27 mouse cellular contexts compared by ENCODE assay signal in the genomic region with DNA sequence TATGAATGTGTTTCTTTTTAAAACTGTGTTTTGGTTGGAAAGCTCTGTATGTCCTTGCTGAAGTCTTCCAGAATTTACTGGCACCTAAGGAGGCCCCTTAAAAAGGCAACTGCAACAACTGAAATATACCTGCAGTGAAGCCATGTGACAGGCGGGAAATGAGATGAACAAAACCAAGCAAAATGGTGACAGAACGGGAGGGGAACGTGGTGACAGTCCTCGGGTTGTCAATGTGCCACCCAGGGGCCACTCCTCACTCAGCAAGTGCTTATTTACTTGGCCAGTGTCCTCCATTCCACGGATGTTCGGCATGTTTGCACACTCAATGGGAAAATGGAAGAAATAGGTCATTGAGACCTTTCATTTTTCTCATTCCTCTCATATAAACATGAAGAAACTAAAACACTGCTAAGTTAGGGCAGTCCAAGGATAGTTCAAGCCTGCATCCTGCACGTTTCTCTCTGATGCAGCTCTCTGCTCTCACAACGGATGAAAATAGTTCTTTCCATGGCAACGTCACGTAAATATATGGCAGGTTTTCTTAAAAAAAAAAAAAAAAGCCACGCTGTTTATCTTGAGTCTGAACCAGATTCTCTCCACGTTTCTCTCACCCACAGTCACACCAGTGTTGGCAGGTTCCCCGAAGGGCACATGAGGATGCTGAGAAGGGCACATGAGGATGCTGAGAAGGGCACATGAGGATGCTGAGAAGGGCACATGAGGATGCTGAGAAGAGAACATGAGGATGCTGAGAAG. TPM values are rescaled to one million over a fixed set of nuclear protein-coding genes. Genes with fewer than 3 reads are reported as not detected.
A peak's percentile ranks its signal among the peaks of the same experiment; 100 is the strongest.
DNase-seq lines count a peak whose midpoint lies in the region; ATAC-seq and TF ChIP-seq lines count a peak whose summit lies in the region.
"Had no signal": no experiment of that assay in that cellular context is flagged by ENCODE, and none has a peak within 500 bp of the region (broad histone marks: within the 10 kb centered on the region; RNA-seq: fewer than 3 reads in every experiment).

No protein-coding gene starts in this region.

- ATAC-seq in lung, postnatal 0 days = peak; percentile 23; the same call in 1 of the 2 replicates
- ATAC-seq: CD4-positive, CD25-positive, alpha-beta regulatory T cell, adult 4 months; forebrain, embryonic 13.5 days; hindbrain, postnatal 0 days; intestine, embryonic 15.5 days; midbrain, embryonic 13.5 days had no signal

- no peak overlapping the region for H3K27ac ChIP-seq in heart, embryonic 10.5 days
- no peak overlapping the region for H3K27ac ChIP-seq in lung, postnatal 0 days (ENCODE audit: low read length)
- H3K27ac ChIP-seq: forebrain, embryonic 13.5 days; hindbrain, embryonic 12.5 days; hindbrain, postnatal 0 days; intestine, embryonic 15.5 days; layer of hippocampus, adult 2 months; limb, embryonic 13.5 days; midbrain, embryonic 13.5 days; neural tube, embryonic 13.5 days; stomach, embryonic 15.5 days had no signal

- no peak overlapping the region for H3K9ac ChIP-seq in lung, postnatal 0 days (replicated peaks; ENCODE audit: low read depth)
- H3K9ac ChIP-seq: forebrain, embryonic 13.5 days; hindbrain, embryonic 12.5 days; intestine, embryonic 15.5 days; limb, embryonic 13.5 days; midbrain, embryonic 13.5 days; neural tube, embryonic 13.5 days; stomach, embryonic 15.5 days had no signal

- H3K36me3 ChIP-seq in heart, embryonic 10.5 days = no peaks in the 10 kb centered on the region
- no peaks in the 10 kb centered on the region for H3K36me3 ChIP-seq in lung, postnatal 0 days (ENCODE audit: insufficient read depth, low read length)
- H3K36me3 ChIP-seq: hindbrain, embryonic 12.5 days; intestine, embryonic 15.5 days; limb, embryonic 13.5 days; midbrain, embryonic 13.5 days; neural tube, embryonic 13.5 days; stomach, embryonic 15.5 days had no signal

- TF ChIP-seq POLR2A in lung, adult 2 months (IDR thresholded peaks at IDR 0.05; ENCODE audit: borderline replicate concordance, extremely low read depth, low read depth, low read length) = no peak

- no peaks in the 10 kb centered on the region for H3K27me3 ChIP-seq in heart, embryonic 10.5 days (ENCODE audit: insufficient read depth, poor library complexity, severe bottlenecking)
- H3K27me3 ChIP-seq in lung, postnatal 0 days (replicated peaks; ENCODE audit: insufficient read depth, low read length) = no peaks in the 10 kb centered on the region
- H3K27me3 ChIP-seq: forebrain, embryonic 13.5 days; hindbrain, embryonic 12.5 days; intestine, embryonic 15.5 days; limb, embryonic 13.5 days; midbrain, embryonic 13.5 days; neural tube, embryonic 13.5 days; stomach, embryonic 15.5 days had no signal

- no peaks in the 10 kb centered on the region for H3K4me1 ChIP-seq in heart, embryonic 10.5 days
- H3K4me1 ChIP-seq in lung, postnatal 0 days (ENCODE audit: insufficient read depth, low read depth, low read length) = peaks cover 13% of the 10 kb centered on the region; the same call in 1 of the 2 replicates
- H3K4me1 ChIP-seq in lung, adult 2 months (ENCODE audit: control insufficient read depth, insufficient read depth, low read length) = no peaks in the 10 kb centered on the region
- H3K4me1 ChIP-seq: forebrain, embryonic 13.5 days; hindbrain, embryonic 12.5 days; intestine, embryonic 15.5 days; limb, embryonic 13.5 days; midbrain, embryonic 13.5 days; neural tube, embryonic 13.5 days; stomach, embryonic 15.5 days had no signal

- no peak for TF ChIP-seq CTCF in lung, postnatal 0 days (IDR thresholded peaks at IDR 0.05)
- no peak for TF ChIP-seq CTCF in lung, adult 2 months (IDR thresholded peaks at IDR 0.05; ENCODE audit: insufficient read depth, low read length)

- H3K9me3 ChIP-seq in heart, embryonic 10.5 days = no peaks in the 10 kb centered on the region
- no peaks in the 10 kb centered on the region for H3K9me3 ChIP-seq in lung, postnatal 0 days (ENCODE audit: low read length)
- H3K9me3 ChIP-seq: forebrain, embryonic 13.5 days; hindbrain, embryonic 12.5 days; intestine, embryonic 15.5 days; limb, embryonic 13.5 days; midbrain, embryonic 13.5 days; neural tube, embryonic 13.5 days; stomach, embryonic 15.5 days had no signal

- H3K4me3 ChIP-seq in heart, embryonic 10.5 days = no peak overlapping the region
- H3K4me3 ChIP-seq in lung, postnatal 0 days (ENCODE audit: low read depth, low read length) = no peak overlapping the region
- H3K4me3 ChIP-seq in lung, adult 2 months (replicated peaks; ENCODE audit: extremely low read depth, low read depth, low read length) = no peak overlapping the region
- H3K4me3 ChIP-seq: erythroblast, embryonic 14.5 days; forebrain, embryonic 13.5 days; hindbrain, embryonic 12.5 days; intestine, embryonic 15.5 days; layer of hippocampus, adult 2 months; limb, embryonic 13.5 days; midbrain, embryonic 13.5 days; neural tube, embryonic 13.5 days; stomach, embryonic 15.5 days had no signal

- TF ChIP-seq EP300 in lung, postnatal 0 days (IDR thresholded peaks at IDR 0.05) = no peak; the same call in 1 of the 2 replicates

- DNase-seq in heart, adult 11 months = peak; percentile 74
- no peak for DNase-seq in heart, embryonic 10.5 days (ENCODE audit: low spot score)
- no peak for DNase-seq in lung, postnatal 0 days (ENCODE audit: low spot score)
- no peak for DNase-seq in lung, adult 2 months
- DNase-seq in right cerebral cortex, postnatal 14 days = peak; percentile 48
- DNase-seq in right cerebral cortex, postnatal 36 days (ENCODE audit: low spot score in 2 of 2) = no peak
- no peak for DNase-seq in spleen, postnatal 10 days (ENCODE audit: low spot score in 2 of 2)
- DNase-seq: adrenal gland, postnatal 36 days; cerebellum, adult 2 months; cerebellum, postnatal 14 days; gastrocnemius, postnatal 10 days; heart, postnatal 36 days; kidney, adult 2 months; kidney, postnatal 36 days had no signal

- no peak overlapping the region for H3K4me2 ChIP-seq in lung, postnatal 0 days (replicated peaks; ENCODE audit: low read depth, low read length)
- H3K4me2 ChIP-seq: forebrain, embryonic 13.5 days; heart, embryonic 11.5 days; hindbrain, embryonic 12.5 days; intestine, embryonic 15.5 days; limb, embryonic 13.5 days; liver, embryonic 11.5 days; midbrain, embryonic 13.5 days; neural tube, embryonic 13.5 days; stomach, embryonic 15.5 days had no signal

- 78% methylated on average over 13 of the region's 13 CpGs for WGBS in heart, embryonic 10.5 days
- WGBS in lung, postnatal 0 days = 51% methylated on average over 13 of the region's 13 CpGs
- 47% methylated on average over 13 of the region's 13 CpGs for WGBS in lung, adult 2 months

RNA-seq across cellular contexts. Expression of a gene that starts 49.5 kb away (rescaled TPM):
- polyA plus RNA-seq in heart, embryonic 10.5 days (2016; fragmentation: Nextera tagmentation; extraction: Ambion mirVana) = 12.8 and 30.3 TPM in 2 replicates
- 64.9 and 69.3 TPM in 2 replicates for polyA plus RNA-seq in lung, postnatal 0 days (2015; fragmentation: Nextera tagmentation; extraction: Ambion mirVana)
- polyA plus RNA-seq in lung, adult 2 months (2012; rRNA removed) = 11.9 and 13.6 TPM in 2 replicates
- polyA plus RNA-seq: CD4-positive, CD25-positive, alpha-beta regulatory T cell, adult 4 months; erythroblast, embryonic 14.5 days had no signal

Comparison
In these comparisons a context has a peak if more than half of its experiments do, and no peak if none do; other contexts are left out.
1. DNase-seq: peak in heart, adult 11 months (single experiment) and right cerebral cortex, postnatal 14 days (single experiment); none in heart, embryonic 10.5 days (single experiment), lung, postnatal 0 days (single experiment), lung, adult 2 months (single experiment), right cerebral cortex, postnatal 36 days (0 of 2) and spleen, postnatal 10 days (0 of 2).